In the genomic region with DNA sequence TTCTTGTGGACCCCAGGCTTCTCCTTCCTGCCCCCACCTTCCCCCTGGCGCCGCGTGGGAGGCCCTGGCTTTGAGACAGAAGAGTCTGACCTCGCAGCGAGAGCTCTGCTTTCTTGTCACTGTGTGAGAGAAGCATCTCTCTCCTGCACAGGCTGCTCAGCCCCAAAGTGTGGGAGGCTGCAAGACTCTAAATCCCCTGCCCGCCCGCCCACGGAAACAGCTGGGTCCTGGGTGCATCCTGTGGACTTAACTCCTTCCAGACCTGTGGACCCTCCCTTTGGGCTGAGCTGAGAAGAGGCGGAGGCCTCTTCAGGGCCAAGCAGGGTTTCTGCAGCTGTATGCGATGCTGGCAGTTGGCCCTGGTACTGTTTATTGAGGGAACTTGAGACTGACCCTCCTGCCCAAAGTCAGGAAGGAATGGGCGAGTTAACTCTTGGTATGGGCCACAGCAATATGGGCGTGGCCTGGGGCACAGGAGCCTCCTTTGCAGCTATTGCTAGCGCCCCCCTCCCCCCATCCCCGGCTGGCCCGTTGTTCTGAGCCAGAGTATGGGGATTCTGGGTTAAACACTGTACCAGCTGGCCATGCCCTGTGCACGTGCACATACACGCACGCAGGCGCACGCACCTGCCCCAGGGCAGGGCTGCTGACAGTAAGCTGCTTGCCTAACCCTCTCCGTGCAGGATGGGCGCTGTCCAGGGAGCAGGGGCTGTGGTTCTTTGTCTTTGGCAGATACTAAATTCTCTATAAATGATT, we compare ENCODE assay signal across 8 mouse cellular contexts. TPM values are rescaled to one million over a fixed set of nuclear protein-coding genes. Genes with fewer than 3 reads are reported as not detected.
DNase-seq lines count a peak whose midpoint lies in the region; ATAC-seq and TF ChIP-seq lines count a peak whose summit lies in the region.

A gene (plus strand): TSS at position 655 of the 756 bp plus-strand sequence.

- H3K27ac ChIP-seq in kidney, adult 2 months (ENCODE audit: insufficient read depth, low read depth, low read length) = no peak within 1 kb of the TSS
- H3K27ac ChIP-seq in heart, embryonic 13.5 days (replicated peaks) = peak within 1 kb of the TSS; percentile 53
- H3K27ac ChIP-seq in lung, embryonic 16.5 days (ENCODE audit: low read length) = peak within 1 kb of the TSS; percentile 26

- H3K4me2 ChIP-seq in heart, embryonic 13.5 days = peak within 1 kb of the TSS; percentile 38
- peak within 1 kb of the TSS; percentile 34 for H3K4me2 ChIP-seq in lung, embryonic 16.5 days (ENCODE audit: low read depth, low read length)

- DNase-seq in kidney, postnatal 4 days = peak; percentile 74 to 82
- DNase-seq in kidney, adult 2 months = no peak
- DNase-seq in thymus, adult 18-20 months = peak; percentile 21 to 23
- no peak for DNase-seq in layer of hippocampus, postnatal 10 days (ENCODE audit: low spot score in 2 of 2)
- no peak for DNase-seq in urinary bladder, postnatal 25 days (ENCODE audit: low spot score)

- TF ChIP-seq CTCF in kidney, adult 2 months (conservative IDR thresholded peaks at IDR 0.05; ENCODE audit: insufficient read depth, insufficient read length, low read depth, low read length) = no peak

- no peaks in the 10 kb centered on the region for H3K36me3 ChIP-seq in kidney, adult 2 months (ENCODE audit: control insufficient read depth, insufficient read depth, low read length)
- no peaks in the 10 kb centered on the region for H3K36me3 ChIP-seq in heart, embryonic 13.5 days
- no peaks in the 10 kb centered on the region for H3K36me3 ChIP-seq in lung, embryonic 16.5 days (ENCODE audit: control insufficient read depth, insufficient read depth, low read length)

- no peaks in the 10 kb centered on the region for H3K4me1 ChIP-seq in kidney, adult 2 months (ENCODE audit: control insufficient read depth, insufficient read depth, low read length)
- peaks cover 45% of the 10 kb centered on the region for H3K4me1 ChIP-seq in heart, embryonic 13.5 days
- peaks cover 22% of the 10 kb centered on the region for H3K4me1 ChIP-seq in lung, embryonic 16.5 days (replicated peaks; ENCODE audit: control insufficient read depth, insufficient read depth, low read length)

- ATAC-seq in common myeloid progenitor, adult 5-6 weeks (replicated peaks; ENCODE audit: low read depth, poor library complexity, severe bottlenecking) = peak; percentile 45
- no peak for ATAC-seq in heart, embryonic 13.5 days (ENCODE audit: extremely low read depth, insufficient number of reproducible peaks, low FRiP score, low TSS enrichment)
- peak; percentile 66 for ATAC-seq in lung, embryonic 16.5 days (ENCODE audit: low read depth)

- TF ChIP-seq POLR2A in kidney, adult 2 months (IDR thresholded peaks at IDR 0.05; ENCODE audit: low read depth, low read length) = no peak

- 19% methylated on average over 22 of the region's 22 CpGs for WGBS in kidney, adult 2 months
- WGBS in heart, embryonic 13.5 days = 29% methylated on average over 22 of the region's 22 CpGs
- WGBS in lung, embryonic 16.5 days = 13% methylated on average over 22 of the region's 22 CpGs

- no peaks in the 10 kb centered on the region for H3K27me3 ChIP-seq in kidney, adult 2 months (replicated peaks; ENCODE audit: control insufficient read depth, insufficient read depth, low read length)
- peaks cover 7% of the 10 kb centered on the region; the same call in 1 of the 2 replicates for H3K27me3 ChIP-seq in heart, embryonic 13.5 days (replicated peaks)
- no peaks in the 10 kb centered on the region for H3K27me3 ChIP-seq in lung, embryonic 16.5 days (ENCODE audit: control insufficient read depth, insufficient read depth, low read depth, low read length)

- no peaks in the 10 kb centered on the region for H3K9me3 ChIP-seq in heart, embryonic 13.5 days
- no peaks in the 10 kb centered on the region for H3K9me3 ChIP-seq in lung, embryonic 16.5 days (ENCODE audit: control insufficient read depth, low read length)

- no peak within 1 kb of the TSS for H3K4me3 ChIP-seq in kidney, adult 2 months (ENCODE audit: insufficient read depth, low read depth, low read length)
- no peak within 1 kb of the TSS for H3K4me3 ChIP-seq in heart, embryonic 13.5 days
- H3K4me3 ChIP-seq in lung, embryonic 16.5 days (ENCODE audit: low read length) = no peak within 1 kb of the TSS

- H3K9ac ChIP-seq in heart, embryonic 13.5 days = peak within 1 kb of the TSS; percentile 60
- H3K9ac ChIP-seq in lung, embryonic 16.5 days (ENCODE audit: low read length) = peak within 1 kb of the TSS; percentile 37; the same call in 1 of the 2 replicates

RNA-seq across cellular contexts. Expression of the gene that starts here (rescaled TPM):
- polyA plus RNA-seq in kidney, adult 2 months (2012; rRNA removed) = 5.8 TPM in 1 of 2 replicates, not detected in the other
- not detected in 2 replicates for total RNA-seq in common myeloid progenitor, adult 5-6 weeks (2017)
- 3,602 and 4,207 TPM in 2 replicates for polyA plus RNA-seq in heart, embryonic 13.5 days (2015; fragmentation: Nextera tagmentation; extraction: Ambion mirVana)
- 92.3 and 105 TPM in 2 replicates for polyA plus RNA-seq in lung, embryonic 16.5 days (2015; fragmentation: Nextera tagmentation; extraction: Ambion mirVana)
- not detected for total RNA-seq in layer of hippocampus, postnatal 10 days (2021)

Comparison
In these comparisons a context has a peak if more than half of its experiments do, and no peak if none do; other contexts are left out.
1. RNA of the gene that starts here (polyA plus RNA-seq): 3,602 to 4,207 TPM in heart, embryonic 13.5 days; 92.3 to 105 TPM in lung, embryonic 16.5 days and 5.8 TPM in kidney, adult 2 months; every median in the first group is over 10 times any median in the second.
2. DNase-seq: peak in kidney, postnatal 4 days (2 of 2) and thymus, adult 18-20 months (2 of 2); none in kidney, adult 2 months (single experiment), layer of hippocampus, postnatal 10 days (0 of 2) and urinary bladder, postnatal 25 days (single experiment).
3. Peak in ATAC-seq in common myeloid progenitor, adult 5-6 weeks; RNA of the gene not detected or under 1 TPM.